Comparison of ENCODE assay signal across 8 mouse cellular contexts in the genomic region with DNA sequence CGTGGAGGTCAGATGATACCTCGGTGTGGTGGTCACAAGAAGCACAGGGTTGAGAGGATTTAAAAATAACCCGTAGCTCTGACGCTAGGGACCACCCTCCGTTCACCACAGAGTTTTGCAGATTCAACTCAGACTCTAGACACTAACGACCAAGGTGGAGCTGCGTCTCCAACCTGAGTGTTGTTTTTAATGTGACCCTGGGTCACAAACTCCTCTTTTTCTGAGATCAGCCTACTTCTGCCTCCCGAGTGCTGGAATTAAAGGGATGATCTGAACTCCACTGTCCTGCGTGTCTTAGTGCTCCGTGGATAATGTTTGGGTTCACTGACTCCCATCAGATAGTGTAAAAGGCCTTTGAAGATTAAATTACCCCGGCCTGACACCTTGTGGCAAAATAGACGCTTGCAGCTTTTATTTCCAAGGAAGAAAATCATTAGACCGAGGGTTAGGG. TPM values are rescaled to one million over a fixed set of nuclear protein-coding genes. Genes with fewer than 3 reads are reported as not detected.
DNase-seq lines count a peak whose midpoint lies in the region; ATAC-seq lines count a peak whose summit lies in the region.

No protein-coding gene starts in this region.

- no peaks in the 10 kb centered on the region for H3K36me3 ChIP-seq in heart, embryonic 11.5 days (ENCODE audit: control insufficient read depth, insufficient read depth, low read length)

- H3K9me3 ChIP-seq in heart, embryonic 11.5 days (replicated peaks; ENCODE audit: control insufficient read depth, low read length) = no peaks in the 10 kb centered on the region

- H3K4me3 ChIP-seq in heart, embryonic 11.5 days (ENCODE audit: low read depth, low read length) = peak overlapping the region; percentile 67

- DNase-seq in urinary bladder, postnatal 14 days (ENCODE audit: low spot score) = peak; percentile 37
- no peak for DNase-seq in urinary bladder, adult 2 months (ENCODE audit: low spot score)
- peak; percentile 71 for DNase-seq in kidney, adult 9 months
- peak; percentile 6 for DNase-seq in liver
- peak; percentile 49 for DNase-seq in neural tube, embryonic 10.5 days (ENCODE audit: extremely low spot score, low spot score)
- no peak for DNase-seq in spleen, postnatal 10 days (ENCODE audit: low spot score in 2 of 2)

- 1% methylated on average over 13 of the region's 13 CpGs for WGBS in heart, embryonic 11.5 days (ENCODE audit: insufficient replicate concordance)

- peak; percentile 70 for ATAC-seq in common myeloid progenitor, adult 5-6 weeks (replicated peaks; ENCODE audit: low read depth, poor library complexity, severe bottlenecking)
- peak; percentile 63; the same call in 1 of the 2 replicates for ATAC-seq in heart, embryonic 11.5 days (replicated peaks; ENCODE audit: insufficient number of reproducible peaks, low FRiP score, low TSS enrichment)

- H3K27ac ChIP-seq in heart, embryonic 11.5 days (ENCODE audit: low read depth, low read length) = no peak overlapping the region

- no peaks in the 10 kb centered on the region for H3K4me1 ChIP-seq in heart, embryonic 11.5 days (ENCODE audit: control insufficient read depth, insufficient read depth, low read length)

- H3K4me2 ChIP-seq in heart, embryonic 11.5 days = peak overlapping the region; percentile 95

- H3K9ac ChIP-seq in heart, embryonic 11.5 days (ENCODE audit: low read depth, low read length) = no peak overlapping the region

- peaks cover 6% of the 10 kb centered on the region; the same call in 1 of the 2 replicates for H3K27me3 ChIP-seq in heart, embryonic 11.5 days (ENCODE audit: control insufficient read depth, insufficient read depth, low read length)

RNA-seq across cellular contexts. Expression of gene Steap1, which starts 0.7 kb away (rescaled TPM):
- polyA plus RNA-seq in urinary bladder, adult 2 months (2012; rRNA removed) = 1.8 and 1.9 TPM in 2 replicates
- not detected in 2 replicates for total RNA-seq in common myeloid progenitor, adult 5-6 weeks (2017)
- 3.7 and 4.0 TPM in 2 replicates for polyA plus RNA-seq in heart, embryonic 11.5 days (2014; fragmentation: Nextera tagmentation; extraction: Ambion mirVana)

RNA-seq across cellular contexts. Expression of gene Steap2, which starts 55.4 kb away (rescaled TPM):
- polyA plus RNA-seq in urinary bladder, adult 2 months (2012; rRNA removed) = 9.6 and 13.2 TPM in 2 replicates
- not detected in 2 replicates for total RNA-seq in common myeloid progenitor, adult 5-6 weeks (2017)
- 4.8 and 5.3 TPM in 2 replicates for polyA plus RNA-seq in heart, embryonic 11.5 days (2014; fragmentation: Nextera tagmentation; extraction: Ambion mirVana)

Comparison
In these comparisons a context has a peak if more than half of its experiments do, and no peak if none do; other contexts are left out.
1. DNase-seq: peak in urinary bladder, postnatal 14 days (single experiment), kidney, adult 9 months (single experiment), liver (single experiment) and neural tube, embryonic 10.5 days (single experiment); none in urinary bladder, adult 2 months (single experiment) and spleen, postnatal 10 days (0 of 2).